Mouse (Mus musculus) naive thymus-derived CD4-positive, alpha-beta T cell, adult 2 months (primary cell): ENCODE measurements around the gene Ssr1.

Source experiments
- DNase-seq: peaks from one replicate; pipeline ENCODE4 v3.0.0-alpha.2; 2011; ENCODE audit warnings: low read depth

The Ssr1 gene

GRCm38 (mm10) chr13:37979506-37979905 lies 14.5 kb downstream of the Ssr1 start:
- no peak for DNase-seq

- no peak for DNase-seq
Observed at GRCm38 (mm10) chr13:37974731-37975130, 19.3 kb downstream of the Ssr1 start.

DNA sequence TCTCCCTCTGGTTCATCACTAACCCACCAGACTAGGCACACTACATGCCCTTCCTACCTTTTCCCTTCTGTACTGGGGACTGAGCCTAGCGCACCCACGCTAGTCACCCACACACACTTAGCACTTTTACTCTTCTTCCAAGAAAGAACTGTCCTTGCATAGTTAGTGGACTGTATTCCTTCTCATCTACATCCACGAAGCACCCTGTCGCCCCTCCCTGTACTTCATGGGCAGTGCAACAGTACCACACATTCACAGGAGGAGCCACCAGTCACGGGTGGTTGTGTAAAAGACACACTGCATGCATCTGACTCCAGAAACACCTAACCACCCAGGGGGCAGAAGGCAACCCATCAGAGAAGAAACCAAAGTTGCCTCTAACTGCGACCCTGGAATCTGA lies 20.0 kb downstream of the Ssr1 start:
- DNase-seq, result no peak

GRCm38 (mm10) chr13:37970887-37971530 lies 23.0 kb downstream of the Ssr1 start:
- no peak for DNase-seq

GRCm38 (mm10) chr13:37969988-37970387 lies 24.0 kb downstream of the Ssr1 start:
- DNase-seq, result no peak

DNA sequence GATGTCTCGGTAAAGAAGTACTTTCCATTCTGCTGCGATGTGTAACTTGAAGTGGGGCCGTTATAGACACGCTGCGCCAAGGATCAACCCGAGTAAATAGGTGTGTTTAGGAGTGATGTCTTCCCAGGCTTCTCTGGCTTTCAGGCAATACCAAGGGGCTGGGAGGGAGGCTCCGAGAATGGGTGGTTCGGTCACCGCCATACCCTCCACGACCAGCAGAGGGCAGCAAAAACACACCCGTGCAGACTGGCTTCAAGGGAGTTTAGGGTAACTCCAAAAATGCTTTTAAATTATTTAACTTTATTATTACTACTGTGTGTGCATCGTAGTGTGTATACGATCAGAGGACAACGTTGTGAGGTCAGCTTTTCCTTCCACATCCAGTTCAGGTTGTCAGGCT lies 24.7 kb downstream of the Ssr1 start:
- DNase-seq, result peak; percentile 85

DNA sequence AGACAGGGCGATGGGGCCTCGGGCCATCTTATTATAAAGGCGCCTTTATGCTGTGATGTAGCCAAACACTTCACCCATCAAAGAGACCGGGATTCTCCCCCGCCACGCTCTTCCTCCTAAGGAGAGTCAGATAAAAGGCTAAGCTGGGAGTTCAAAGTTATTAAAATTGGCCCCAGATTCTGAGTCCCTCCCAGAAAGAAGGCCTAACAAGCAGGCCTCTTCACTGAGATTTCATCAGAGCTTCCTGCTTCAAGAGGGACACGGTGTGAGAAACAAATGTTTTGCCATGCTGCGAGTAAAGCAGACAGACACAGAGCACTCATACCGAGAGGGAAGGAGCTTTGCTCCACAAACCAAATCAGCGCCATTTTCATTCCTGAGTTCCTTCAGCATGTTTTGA lies 26.5 kb downstream of the Ssr1 start:
- DNase-seq, result no peak

GRCm38 (mm10) chr13:37967052-37967437 lies 27.0 kb downstream of the Ssr1 start:
- no peak for DNase-seq

GRCm38 (mm10) chr13:37966256-37967051 lies 27.6 kb downstream of the Ssr1 start:
- no peak for DNase-seq

GRCm38 (mm10) chr13:37965126-37965914 lies 28.7 kb downstream of the Ssr1 start:
- DNase-seq, result peak; percentile 18

- DNase-seq, result peak; percentile 14
Observed at GRCm38 (mm10) chr13:37964128-37965087, 29.6 kb downstream of the Ssr1 start.

DNA sequence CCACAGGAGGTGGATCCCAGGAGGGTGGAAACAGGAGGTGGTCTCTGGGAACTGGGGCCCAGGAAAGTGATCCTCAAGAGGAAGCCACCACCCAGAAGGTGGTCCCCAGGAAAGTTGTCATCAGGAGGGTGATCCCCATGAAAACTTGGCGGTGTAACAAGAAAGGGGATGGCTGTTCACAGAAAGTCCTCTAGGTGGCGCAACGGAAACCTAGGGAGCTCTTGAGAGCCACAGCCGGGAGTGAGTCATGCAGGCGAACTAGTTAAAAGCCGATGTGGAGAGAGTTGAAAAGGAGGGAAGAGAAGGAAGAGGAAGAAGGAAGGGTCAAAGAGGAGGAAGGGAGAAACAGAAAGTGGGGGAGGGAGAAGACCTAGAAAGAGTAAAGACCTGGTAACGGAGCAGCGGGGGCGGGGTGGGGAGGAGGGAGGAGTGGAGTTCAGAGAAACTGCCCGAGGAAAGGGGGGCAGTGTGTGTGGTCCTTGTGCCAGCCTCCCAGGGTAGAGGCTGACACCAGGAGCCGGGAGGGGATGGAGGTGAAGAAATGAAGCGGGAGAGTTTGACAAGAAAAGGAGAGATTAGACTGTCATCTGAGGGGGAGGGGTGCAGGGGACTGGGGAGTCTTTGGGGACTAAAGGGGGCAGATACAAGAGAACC lies 30.5 kb downstream of the Ssr1 start:
- DNase-seq, result peak; percentile 85

DNA sequence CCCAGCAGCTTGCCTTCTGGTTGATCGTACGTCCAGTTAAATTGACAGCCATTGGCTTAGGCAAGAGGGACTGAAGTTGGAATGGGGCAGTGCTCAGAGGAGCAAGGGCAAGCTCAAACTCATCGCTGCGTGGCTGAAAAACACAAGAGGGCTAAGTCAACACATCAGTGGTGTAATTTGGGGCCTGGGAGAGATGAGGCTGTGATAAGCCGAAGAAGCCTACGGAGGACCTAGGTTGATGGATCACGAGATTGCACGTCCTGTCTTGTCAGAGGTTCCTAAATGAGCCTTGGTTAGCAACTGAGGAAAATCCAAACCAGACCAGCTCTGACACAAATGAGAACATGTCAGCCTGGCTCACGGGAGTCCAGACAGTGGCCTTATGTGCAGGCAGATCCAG lies 31.5 kb downstream of the Ssr1 start:
- DNase-seq, result no peak

DNA sequence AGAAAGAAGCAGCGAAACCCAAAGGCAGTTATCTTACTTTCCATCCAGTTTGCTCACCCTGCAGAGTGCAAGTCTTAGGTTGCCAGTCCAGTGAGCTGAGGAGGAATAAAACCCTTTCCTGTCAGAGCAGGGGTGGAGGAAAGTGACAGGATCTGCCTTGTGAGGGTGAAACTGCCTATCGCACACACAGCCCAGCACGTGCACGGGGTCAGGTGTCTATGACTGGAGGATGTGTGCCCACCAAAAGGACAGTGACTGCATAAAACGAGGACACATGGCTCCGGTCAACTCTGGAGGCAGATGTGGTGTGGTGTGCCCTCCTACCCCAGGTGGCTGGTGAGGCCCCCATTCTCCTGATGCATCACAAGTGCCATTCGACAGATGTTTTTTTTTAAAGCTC lies 34.1 kb downstream of the Ssr1 start:
- DNase-seq, result no peak

- no peak for DNase-seq
Observed at GRCm38 (mm10) chr13:37959239-37959907, 34.6 kb downstream of the Ssr1 start.

GRCm38 (mm10) chr13:37958498-37959238 lies 35.3 kb downstream of the Ssr1 start:
- no peak for DNase-seq

GRCm38 (mm10) chr13:37954318-37954717 lies 39.7 kb downstream of the Ssr1 start:
- DNase-seq, result no peak

GRCm38 (mm10) chr13:37952981-37953380 lies 41.0 kb downstream of the Ssr1 start:
- no peak for DNase-seq

GRCm38 (mm10) chr13:37946734-37947133 lies 47.3 kb downstream of the Ssr1 start:
- peak; percentile 73 for DNase-seq

GRCm38 (mm10) chr13:37945392-37945791 lies 48.6 kb downstream of the Ssr1 start:
- DNase-seq, result no peak
